Mouse (Mus musculus): ENCODE measurements at regions not wholly inside any gene's neighbourhood (a gene's known extent, or its start where the extent isn't known, plus 50 kb on each side); places are given as distances from the start of the nearest gene placed in this dataset.

- TF ChIP-seq POLR2AphosphoS2 (IDR thresholded peaks at IDR 0.05; ENCODE audit: insufficient read length, low read depth) (no peak), MYOD1 (IDR thresholded peaks at IDR 0.05; ENCODE audit: control insufficient read depth in 1 of 3, insufficient read length in 2 of 3, low read depth in 2 of 3) (no peak), CEBPB (IDR thresholded peaks at IDR 0.05; ENCODE audit: insufficient read depth, poor library complexity, severe bottlenecking) (no peak), POLR2A (IDR thresholded peaks at IDR 0.05; ENCODE audit: insufficient read length, low read depth) (no peak), TCF12 (IDR thresholded peaks at IDR 0.05; ENCODE audit: insufficient read depth, poor library complexity, severe bottlenecking) (no peak), E2F4 (IDR thresholded peaks at IDR 0.05; ENCODE audit: insufficient read depth) (no peak)
Observed at GRCm38 (mm10) chr3:129400092-129400924, 67.8 kb upstream of the Enpep start.

Measured in myocyte (in vitro differentiated cells).